Comparison of ENCODE assay signal across 19 mouse cellular contexts in genomic region chr13:55021194-55021779, GRCm38 (mm10). TPM values are rescaled to one million over a fixed set of nuclear protein-coding genes. Genes with fewer than 3 reads are reported as not detected.
DNase-seq lines count a peak whose midpoint lies in the region; TF ChIP-seq lines count a peak whose summit lies in the region.
"Had no signal": no experiment of that assay in that cellular context is flagged by ENCODE, and none has a peak within 500 bp of the region (broad histone marks: within the 10 kb centered on the region; RNA-seq: fewer than 3 reads in every experiment).

Hk3 (minus strand) TSS chr13:55021385.

- H3K4me1 ChIP-seq in spleen, adult 2 months (ENCODE audit: control insufficient read depth, insufficient read depth, insufficient read length): peaks cover 27% of the 10 kb centered on the region
- H3K4me1 ChIP-seq: limb, embryonic 13.5 days had no signal

- no peaks in the 10 kb centered on the region for H3K36me3 ChIP-seq in spleen, adult 2 months (ENCODE audit: control insufficient read depth, insufficient read depth, low read length)

- WGBS in spleen, adult 2 months: 70% methylated on average over 13 of the region's 13 CpGs

- no peak within 1 kb of the TSS for H3K4me3 ChIP-seq in spleen, adult 2 months (ENCODE audit: extremely low read depth, insufficient read depth, insufficient read length)
- H3K4me3 ChIP-seq: embryonic facial prominence, embryonic 10.5 days; forebrain, embryonic 10.5 days; limb, embryonic 13.5 days; midbrain, embryonic 12.5 days; neural tube, embryonic 13.5 days had no signal

- H3K27ac ChIP-seq in spleen, adult 2 months (ENCODE audit: insufficient read depth, low read length): peak within 1 kb of the TSS; percentile 49
- H3K27ac ChIP-seq: embryonic facial prominence, embryonic 10.5 days; forebrain, embryonic 10.5 days; limb, embryonic 13.5 days; midbrain, embryonic 12.5 days; neural tube, embryonic 13.5 days had no signal

- peak; percentile 95 for DNase-seq in heart, adult 11 months
- DNase-seq in heart, postnatal 4 days: no peak
- no peak for DNase-seq in spleen, adult 2 months (ENCODE audit: low read depth in 1 of 2, low spot score in 2 of 2)
- DNase-seq in spleen, postnatal 4 days (ENCODE audit: low spot score in 2 of 2): no peak
- peak; percentile 35 to 38 for DNase-seq in lung, postnatal 4 days
- DNase-seq in adrenal gland, adult 8-10 months: no peak
- DNase-seq in natural killer cell, adult 2 months (ENCODE audit: low spot score in 2 of 2): no peak
- DNase-seq in c-Kit-positive CD71-positive TER-119-positive erythroid progenitor cells, embryonic 14.5 days (ENCODE audit: low spot score): no peak
- DNase-seq: adrenal gland, postnatal 14 days; cerebellum, adult 11-12 months; gastrocnemius, postnatal 14 days; kidney, postnatal 10 days; layer of hippocampus, postnatal 36 days; retina, postnatal 1 day had no signal

- H3K27me3 ChIP-seq in spleen, adult 2 months (ENCODE audit: control insufficient read depth, insufficient read depth, low read length): no peaks in the 10 kb centered on the region
- H3K27me3 ChIP-seq: limb, embryonic 13.5 days; neural tube, embryonic 13.5 days had no signal

- TF ChIP-seq POLR2A in spleen, adult 2 months (IDR thresholded peaks at IDR 0.05; ENCODE audit: low read depth, low read length): no peak

- TF ChIP-seq CTCF in spleen, adult 2 months (IDR thresholded peaks at IDR 0.05; ENCODE audit: extremely low read depth, insufficient read depth, insufficient read length, insufficient replicate concordance): no peak

RNA-seq across cellular contexts. Expression of gene Hk3, which starts in this region (rescaled TPM):
- total RNA-seq in heart, postnatal 4 days (2021): under 1 TPM; 0.74 to 0.98 TPM
- polyA plus RNA-seq in spleen, adult 2 months (2012; rRNA removed): 14.1 and 18.1 TPM in 2 replicates
- 1 to 10 TPM; 1.1 to 4.0 (median 2.6) TPM for total RNA-seq in adrenal gland, adult 8-10 months (2022)

Comparison
In these comparisons a context has a peak if more than half of its experiments do, and no peak if none do; other contexts are left out.
1. DNase-seq: peak in heart, adult 11 months (single experiment) and lung, postnatal 4 days (2 of 2); none in heart, postnatal 4 days (single experiment), spleen, adult 2 months (0 of 2), spleen, postnatal 4 days (0 of 2), adrenal gland, adult 8-10 months (single experiment), natural killer cell, adult 2 months (0 of 2) and c-Kit-positive CD71-positive TER-119-positive erythroid progenitor cells, embryonic 14.5 days (single experiment).